ENCODE assay signal across 18 mouse cellular contexts in genomic region chr4:59814094-59814493, GRCm38 (mm10). TPM values are rescaled to one million over a fixed set of nuclear protein-coding genes. Genes with fewer than 3 reads are reported as not detected.
DNase-seq lines count a peak whose midpoint lies in the region; ATAC-seq and TF ChIP-seq lines count a peak whose summit lies in the region.
"Had no signal": no experiment of that assay in that cellular context is flagged by ENCODE, and none has a peak within 500 bp of the region (broad histone marks: within the 10 kb centered on the region; RNA-seq: fewer than 3 reads in every experiment).

No protein-coding gene starts in this region.

- H3K9ac ChIP-seq in heart, embryonic 12.5 days = no peak overlapping the region
- H3K9ac ChIP-seq in heart, embryonic 16.5 days (ENCODE audit: low read length) = peak overlapping the region; percentile 20
- H3K9ac ChIP-seq in liver, postnatal 0 days (replicated peaks) = no peak overlapping the region
- H3K9ac ChIP-seq in kidney, embryonic 16.5 days (replicated peaks; ENCODE audit: low read length) = no peak overlapping the region
- H3K9ac ChIP-seq: embryonic facial prominence, embryonic 15.5 days; hindbrain, embryonic 13.5 days; kidney, embryonic 15.5 days; neural tube, embryonic 15.5 days had no signal

- 0 out of 2 replicates have a peak overlapping the region, but pooled peaks have one; percentile 14 for H3K4me2 ChIP-seq in heart, embryonic 12.5 days
- H3K4me2 ChIP-seq in heart, embryonic 16.5 days (ENCODE audit: low read depth, low read length) = peak overlapping the region; percentile 7; the same call in 1 of the 2 replicates
- H3K4me2 ChIP-seq in liver, postnatal 0 days (ENCODE audit: low read depth, low read length) = no peak overlapping the region
- H3K4me2 ChIP-seq in kidney, embryonic 16.5 days (replicated peaks; ENCODE audit: low read depth, low read length) = no peak overlapping the region
- H3K4me2 ChIP-seq: embryonic facial prominence, embryonic 15.5 days; hindbrain, embryonic 13.5 days; kidney, embryonic 15.5 days; neural tube, embryonic 15.5 days had no signal

- H3K36me3 ChIP-seq in heart, embryonic 12.5 days = no peaks in the 10 kb centered on the region
- peaks cover 58% of the 10 kb centered on the region for H3K36me3 ChIP-seq in G1E (replicated peaks)
- H3K36me3 ChIP-seq in heart, embryonic 16.5 days (ENCODE audit: control insufficient read depth, insufficient read depth) = no peaks in the 10 kb centered on the region
- H3K36me3 ChIP-seq in liver, postnatal 0 days (replicated peaks; ENCODE audit: insufficient read depth, low read length) = 0 out of 2 replicates have a peak, but pooled peaks cover 3% of the 10 kb centered on the region
- H3K36me3 ChIP-seq in kidney, embryonic 16.5 days (ENCODE audit: insufficient read depth, low read length) = no peaks in the 10 kb centered on the region
- H3K36me3 ChIP-seq: hindbrain, embryonic 13.5 days; kidney, embryonic 15.5 days; neural tube, embryonic 15.5 days had no signal

- peak; percentile 36; the same call in 1 of the 2 replicates for ATAC-seq in heart, embryonic 12.5 days (ENCODE audit: insufficient number of reproducible peaks, low FRiP score)
- peak; percentile 76 for ATAC-seq in G1E (ENCODE audit: extremely low read depth, insufficient number of reproducible peaks, low FRiP score, poor library complexity, severe bottlenecking)
- peak; percentile 53 for ATAC-seq in heart, embryonic 16.5 days (replicated peaks; ENCODE audit: extremely low read depth, insufficient read depth, low FRiP score)
- ATAC-seq in liver, postnatal 0 days = peak; percentile 65; the same call in 1 of the 2 replicates
- no peak for ATAC-seq in kidney, embryonic 16.5 days (ENCODE audit: low FRiP score, low TSS enrichment)
- ATAC-seq: CD4-positive, CD25-positive, alpha-beta regulatory T cell, adult 4 months had no signal

- H3K27ac ChIP-seq in heart, embryonic 12.5 days (ENCODE audit: poor library complexity, severe bottlenecking) = peak overlapping the region; percentile 48; the same call in 1 of the 2 replicates
- peak overlapping the region; percentile 69 for H3K27ac ChIP-seq in heart, embryonic 16.5 days (ENCODE audit: low read length)
- no peak overlapping the region for H3K27ac ChIP-seq in liver, postnatal 0 days (ENCODE audit: low read depth)
- H3K27ac ChIP-seq in kidney, embryonic 16.5 days (ENCODE audit: low read length) = no peak overlapping the region
- H3K27ac ChIP-seq: embryonic facial prominence, embryonic 15.5 days; hindbrain, embryonic 13.5 days; kidney, embryonic 15.5 days; neural tube, embryonic 15.5 days had no signal

- no peak for TF ChIP-seq EP300 in liver, postnatal 0 days (IDR thresholded peaks at IDR 0.05; ENCODE audit: low read depth)

- H3K4me3 ChIP-seq in heart, embryonic 12.5 days = no peak overlapping the region
- H3K4me3 ChIP-seq in G1E (ENCODE audit: low read depth, low read length) = no peak overlapping the region
- H3K4me3 ChIP-seq in heart, embryonic 16.5 days (ENCODE audit: low read length) = no peak overlapping the region
- no peak overlapping the region for H3K4me3 ChIP-seq in liver, postnatal 0 days (ENCODE audit: low read depth, low read length)
- no peak overlapping the region for H3K4me3 ChIP-seq in kidney, embryonic 16.5 days (ENCODE audit: low read length)
- H3K4me3 ChIP-seq: embryonic facial prominence, embryonic 15.5 days; hindbrain, embryonic 13.5 days; kidney, embryonic 15.5 days; neural tube, embryonic 15.5 days had no signal

- no peaks in the 10 kb centered on the region for H3K27me3 ChIP-seq in heart, embryonic 12.5 days (replicated peaks)
- H3K27me3 ChIP-seq in G1E (ENCODE audit: insufficient read depth, low read length) = no peaks in the 10 kb centered on the region
- no peaks in the 10 kb centered on the region for H3K27me3 ChIP-seq in heart, embryonic 16.5 days (ENCODE audit: control insufficient read depth, insufficient read depth, low read length)
- no peaks in the 10 kb centered on the region for H3K27me3 ChIP-seq in liver, postnatal 0 days (ENCODE audit: insufficient read depth, low read length)
- H3K27me3 ChIP-seq in kidney, embryonic 16.5 days (ENCODE audit: insufficient read depth, low read length) = no peaks in the 10 kb centered on the region
- H3K27me3 ChIP-seq: embryonic facial prominence, embryonic 15.5 days; hindbrain, embryonic 13.5 days; kidney, embryonic 15.5 days; neural tube, embryonic 15.5 days had no signal

- WGBS in heart, embryonic 12.5 days = 31% methylated on average over 7 of the region's 7 CpGs
- 22% methylated on average over 7 of the region's 7 CpGs for WGBS in heart, embryonic 16.5 days
- WGBS in liver, postnatal 0 days (ENCODE audit: insufficient replicate concordance) = 30% methylated on average over 7 of the region's 7 CpGs
- 76% methylated on average over 7 of the region's 7 CpGs for WGBS in kidney, embryonic 16.5 days

- peaks cover 52% of the 10 kb centered on the region for H3K4me1 ChIP-seq in heart, embryonic 12.5 days (replicated peaks)
- peaks cover 26% of the 10 kb centered on the region for H3K4me1 ChIP-seq in G1E (ENCODE audit: insufficient read depth, low read depth, low read length)
- peaks cover 46% of the 10 kb centered on the region for H3K4me1 ChIP-seq in heart, embryonic 16.5 days (ENCODE audit: control insufficient read depth, insufficient read depth, low read length)
- H3K4me1 ChIP-seq in liver, postnatal 0 days (ENCODE audit: insufficient read depth) = peaks cover 31% of the 10 kb centered on the region
- peaks cover 12% of the 10 kb centered on the region; the same call in 1 of the 2 replicates for H3K4me1 ChIP-seq in kidney, embryonic 16.5 days (ENCODE audit: insufficient read depth, low read length)

- DNase-seq in heart, adult 11 months = no peak
- DNase-seq in G1E (ENCODE audit: low spot score) = no peak
- DNase-seq in liver, postnatal 0 days = no peak
- DNase-seq in urinary bladder, postnatal 4 days (ENCODE audit: low spot score in 2 of 2) = no peak
- DNase-seq in left cerebral cortex, adult 8-10 months (ENCODE audit: low spot score in 2 of 2) = no peak
- DNase-seq: gastrocnemius, postnatal 25 days; layer of hippocampus, adult 9-11 months; left cerebral cortex, postnatal 4 days; lung, postnatal 10 days; thymus, postnatal 25 days had no signal

- no peak for TF ChIP-seq CTCF in G1E (IDR thresholded peaks at IDR 0.05; ENCODE audit: low read depth, low read length)
- TF ChIP-seq CTCF in liver, postnatal 0 days (IDR thresholded peaks at IDR 0.05; ENCODE audit: low read depth) = 0 out of 2 replicates have a peak, but pooled peaks have one; percentile 2

- no peaks in the 10 kb centered on the region for H3K9me3 ChIP-seq in heart, embryonic 12.5 days (replicated peaks)
- no peaks in the 10 kb centered on the region for H3K9me3 ChIP-seq in G1E (replicated peaks)
- no peaks in the 10 kb centered on the region for H3K9me3 ChIP-seq in heart, embryonic 16.5 days (replicated peaks; ENCODE audit: control insufficient read depth, low read length)
- no peaks in the 10 kb centered on the region for H3K9me3 ChIP-seq in liver, postnatal 0 days (ENCODE audit: low read length)
- no peaks in the 10 kb centered on the region for H3K9me3 ChIP-seq in kidney, embryonic 16.5 days (ENCODE audit: low read length)
- H3K9me3 ChIP-seq: embryonic facial prominence, embryonic 15.5 days; hindbrain, embryonic 13.5 days; kidney, embryonic 15.5 days; neural tube, embryonic 15.5 days had no signal

RNA-seq across cellular contexts. Expression of gene Snx30, which starts 8.5 kb away (rescaled TPM):
- polyA plus RNA-seq in heart, embryonic 12.5 days (2016; fragmentation: Nextera tagmentation; extraction: Ambion mirVana) = 7.5 and 8.6 TPM in 2 replicates
- total RNA-seq in G1E (2014; fragmentation: Nextera tagmentation) (8.2 and 9.8 TPM in 2 replicates), G1E (2017) (33.2 and 36.4 TPM in 2 replicates)
- 4.7 and 5.4 TPM in 2 replicates for polyA plus RNA-seq in G1E (2012)
- 7.0 and 8.0 TPM in 2 replicates for polyA plus RNA-seq in heart, embryonic 16.5 days (2015; fragmentation: Nextera tagmentation; extraction: Ambion mirVana)
- 3.5 and 4.5 TPM in 2 replicates for polyA plus RNA-seq in liver, postnatal 0 days (2015; fragmentation: Nextera tagmentation; extraction: Ambion mirVana)
- 6.6 and 7.3 TPM in 2 replicates for polyA plus RNA-seq in kidney, embryonic 16.5 days (2015; fragmentation: Nextera tagmentation; extraction: Ambion mirVana)
- 10 to 100 TPM; 29.5 to 41.8 (median 34.9) TPM for total RNA-seq in left cerebral cortex, adult 8-10 months (2022)

RNA-seq across cellular contexts. Expression of gene Inip, which starts 12.7 kb away (rescaled TPM):
- polyA plus RNA-seq in heart, embryonic 12.5 days (2016; fragmentation: Nextera tagmentation; extraction: Ambion mirVana) = 43.9 and 47.1 TPM in 2 replicates
- 67.9 and 84.5 TPM in 2 replicates for total RNA-seq in G1E (2014; fragmentation: Nextera tagmentation)
- total RNA-seq in G1E (2017) = 92.4 and 95.8 TPM in 2 replicates
- 28.7 and 41.7 TPM in 2 replicates for polyA plus RNA-seq in G1E (2012)
- 39.8 and 44.0 TPM in 2 replicates for polyA plus RNA-seq in heart, embryonic 16.5 days (2015; fragmentation: Nextera tagmentation; extraction: Ambion mirVana)
- 11.2 and 12.6 TPM in 2 replicates for polyA plus RNA-seq in liver, postnatal 0 days (2015; fragmentation: Nextera tagmentation; extraction: Ambion mirVana)
- 57.1 and 60.3 TPM in 2 replicates for polyA plus RNA-seq in kidney, embryonic 16.5 days (2015; fragmentation: Nextera tagmentation; extraction: Ambion mirVana)
- total RNA-seq in left cerebral cortex, adult 8-10 months (2022) = 10 to 100 TPM; 20.3 to 22.3 (median 21.0) TPM

Comparison
In these comparisons a context has a peak if more than half of its experiments do, and no peak if none do; other contexts are left out.
1. H3K27ac ChIP-seq: peak in heart, embryonic 12.5 days (single experiment) and heart, embryonic 16.5 days (single experiment); none in liver, postnatal 0 days (single experiment) and kidney, embryonic 16.5 days (single experiment).
2. H3K4me2 ChIP-seq: peak in heart, embryonic 12.5 days (single experiment) and heart, embryonic 16.5 days (single experiment); none in liver, postnatal 0 days (single experiment) and kidney, embryonic 16.5 days (single experiment).